Mouse (Mus musculus): ENCODE data around the gene Pygo1. TPM values are rescaled to one million over a fixed set of nuclear protein-coding genes. Genes with fewer than 3 reads are reported as not detected.
A peak's percentile ranks its signal among the peaks of the same experiment; 100 is the strongest.

Pygo1 gene
- total and polyA plus RNA-seq, 3 experiments = not detected

- no peaks in the 10 kb centered on the region for H3K27me3 ChIP-seq (replicated peaks)
- H3K9me3 ChIP-seq (replicated peaks; ENCODE audit: low read length) = peaks cover 3% of the 10 kb centered on the region
- peaks cover 0 to 45% of the 10 kb centered on the region in 2 experiments for H3K36me3 ChIP-seq (replicated peaks in 1 of 2; ENCODE audit: control insufficient read depth in 1 of 2, insufficient read depth in 1 of 2, low read length in 1 of 2)
- dilution Hi-C loops (cut with MboI; ENCODE audit: extremely low pct_ligation_motif_present, extremely low pct_unique_long_range_greater_than_20kb, low sequenced_read_pairs) (no loop called here), in situ Hi-C loops (cut with MboI; ENCODE audit: low pct_ligation_motif_present, low pct_unique_long_range_greater_than_20kb, low sequenced_read_pairs) (loop anchor here (5.0 kb wide), 1 partner anchor 122 kb away; no protein-coding TSS in a partner anchor)
- no peak overlapping the region for H3K27ac ChIP-seq (ENCODE audit: insufficient read depth, low read depth)
- H3K4me3 ChIP-seq (replicated peaks in 1 of 3; ENCODE audit: low read depth in 2 of 3, low read length in 2 of 3, poor library complexity in 1 of 3) = no peak overlapping the region
- TF ChIP-seq CTCF (conservative IDR thresholded peaks at IDR 0.05 in 1 of 2, IDR thresholded peaks at IDR 0.05 in 1 of 2; ENCODE audit: low read depth in 2 of 2, low read length in 2 of 2) = peak in 1 of 2 experiments; percentile 27; a peak in 1 of 4 replicates
- no peak for TF ChIP-seq ZKSCAN1 (IDR thresholded peaks at IDR 0.05; ENCODE audit: borderline replicate concordance, low read depth, low read length)
- no peak overlapping the region for H3K9ac ChIP-seq (ENCODE audit: insufficient read depth, low read depth)
- peaks cover 6 to 28% of the 10 kb centered on the region in 2 experiments; a peak in 2 of 4 replicates for H3K4me1 ChIP-seq (ENCODE audit: control insufficient read depth in 1 of 2, insufficient read depth in 2 of 2)
- no peaks in the 10 kb centered on the region for H3K79me2 ChIP-seq (replicated peaks; ENCODE audit: control insufficient read depth, extremely low read depth, insufficient read depth, poor library complexity, severe bottlenecking)
- H3K4me2 ChIP-seq (ENCODE audit: insufficient read depth, low read depth, poor library complexity, severe bottlenecking) = no peak overlapping the region
- no peak for DNase-seq (ENCODE audit: extremely low read depth)
These were observed 44.4 kb downstream of the Pygo1 start for GRCm38 (mm10) chr9:72969874-72970273.

GRCm38 (mm10) chr9:72972435-72972834 lies 47.0 kb downstream of the Pygo1 start:
- H3K4me3 ChIP-seq (replicated peaks in 1 of 3; ENCODE audit: low read depth in 2 of 3, low read length in 2 of 3, poor library complexity in 1 of 3) = no peak overlapping the region
- peaks cover 0 to 31% of the 10 kb centered on the region in 2 experiments for H3K36me3 ChIP-seq (replicated peaks in 1 of 2; ENCODE audit: control insufficient read depth in 1 of 2, insufficient read depth in 1 of 2, low read length in 1 of 2)
- DNase-seq (ENCODE audit: extremely low read depth) = no peak
- no peaks in the 10 kb centered on the region for H3K79me2 ChIP-seq (replicated peaks; ENCODE audit: control insufficient read depth, extremely low read depth, insufficient read depth, poor library complexity, severe bottlenecking)
- no peak overlapping the region for H3K27ac ChIP-seq (ENCODE audit: insufficient read depth, low read depth)
- H3K9me3 ChIP-seq (replicated peaks; ENCODE audit: low read length) = peaks cover 3% of the 10 kb centered on the region
- H3K27me3 ChIP-seq (replicated peaks) = no peaks in the 10 kb centered on the region
- no peak overlapping the region for H3K4me2 ChIP-seq (ENCODE audit: insufficient read depth, low read depth, poor library complexity, severe bottlenecking)
- TF ChIP-seq CTCF (conservative IDR thresholded peaks at IDR 0.05 in 1 of 2, IDR thresholded peaks at IDR 0.05 in 1 of 2; ENCODE audit: low read depth in 2 of 2, low read length in 2 of 2) (no peak), MAFK (IDR thresholded peaks at IDR 0.05; ENCODE audit: insufficient replicate concordance, low read length) (no peak), PAX5 (IDR thresholded peaks at IDR 0.05; ENCODE audit: low read length) (no peak), SIN3A (IDR thresholded peaks at IDR 0.05; ENCODE audit: low read length) (no peak), ZMIZ1 (IDR thresholded peaks at IDR 0.05; ENCODE audit: low read depth, low read length) (no peak), MYC (IDR thresholded peaks at IDR 0.05; ENCODE audit: low read depth, low read length) (no peak), MXI1 (IDR thresholded peaks at IDR 0.05; ENCODE audit: low read depth, low read length) (no peak), JUN (IDR thresholded peaks at IDR 0.05; ENCODE audit: insufficient read depth, low read depth, low read length) (no peak), POLR2AphosphoS2 (IDR thresholded peaks at IDR 0.05; ENCODE audit: low read depth, low read length) (no peak), NELFE (IDR thresholded peaks at IDR 0.05; ENCODE audit: low read depth, low read length) (no peak), IRF4 (IDR thresholded peaks at IDR 0.05; ENCODE audit: low read depth, low read length) (no peak), ELF1 (IDR thresholded peaks at IDR 0.05; ENCODE audit: low read depth, low read length) (no peak), GABPA (IDR thresholded peaks at IDR 0.05; ENCODE audit: insufficient replicate concordance, low read depth, low read length) (no peak), KAT2A (IDR thresholded peaks at IDR 0.05; ENCODE audit: insufficient replicate concordance, low read length) (no peak), TBP (conservative IDR thresholded peaks at IDR 0.05; ENCODE audit: low read depth, low read length) (no peak), CHD1 (IDR thresholded peaks at IDR 0.05; ENCODE audit: low read depth, low read length) (no peak), MAZ (IDR thresholded peaks at IDR 0.05; ENCODE audit: low read depth, low read length) (no peak), ZNF384 (IDR thresholded peaks at IDR 0.05; ENCODE audit: low read depth, low read length) (no peak)
- H3K4me1 ChIP-seq (ENCODE audit: control insufficient read depth in 1 of 2, insufficient read depth in 2 of 2) = peaks cover 8 to 40% of the 10 kb centered on the region in 2 experiments; a peak in 2 of 4 replicates
- no peak overlapping the region for H3K9ac ChIP-seq (ENCODE audit: insufficient read depth, low read depth)
- in situ Hi-C loops (cut with MboI; ENCODE audit: low pct_ligation_motif_present, low pct_unique_long_range_greater_than_20kb, low sequenced_read_pairs) (no loop called here), dilution Hi-C loops (cut with MboI; ENCODE audit: extremely low pct_ligation_motif_present, extremely low pct_unique_long_range_greater_than_20kb, low sequenced_read_pairs) (no loop called here)
